Mouse (Mus musculus): ENCODE data around the gene Adamts15.

- TF ChIP-seq CTCF (IDR thresholded peaks at IDR 0.05) (no peak), EP300 (IDR thresholded peaks at IDR 0.05) (no peak)
These were observed 29.2 kb upstream of the Adamts15 start for GRCm38 (mm10) chr9:30951461-30951860.
